Mouse (Mus musculus) cerebellum, adult 2 months (tissue): Measurements from ENCODE around the gene BC048403.

Source experiments
- CTCF ChIP-seq: fragments of 200-500 bp; IDR thresholded peaks from 2 replicates; pipeline ENCODE4 v1.5.1; 2011; ENCODE audit warnings: low read depth, mild to moderate bottlenecking, control low read depth, low read length, moderate library complexity, borderline replicate concordance; ENCODE audit not compliant: insufficient read depth
- POLR2A ChIP-seq: fragments of 200-500 bp; IDR thresholded peaks from 2 replicates; pipeline ENCODE4 v1.6.1; 2011; ENCODE audit warnings: low read length, control low read depth, borderline replicate concordance; ENCODE audit not compliant: insufficient read depth

DNA sequence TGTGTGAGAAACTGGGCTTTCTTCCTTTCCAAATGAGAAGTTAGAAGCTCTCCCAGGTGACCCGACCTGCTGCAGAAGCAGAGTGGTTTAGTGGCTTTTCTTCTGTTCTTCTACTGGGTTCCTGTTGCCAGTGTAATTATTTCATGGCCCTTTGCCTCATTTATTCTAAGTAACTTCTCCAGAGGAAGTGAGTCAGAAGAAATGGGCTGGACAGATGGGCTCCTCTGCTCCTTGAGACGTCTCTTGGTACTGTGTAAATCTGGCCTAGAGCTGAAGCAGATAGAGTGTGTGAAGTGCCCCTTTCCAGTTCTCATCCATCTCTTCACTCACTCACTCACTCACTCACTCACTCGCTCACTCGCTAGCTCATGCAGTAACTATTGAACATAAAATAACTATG, 16.9 kb downstream of the BC048403 start:
- TF ChIP-seq CTCF = no peak
- TF ChIP-seq POLR2A = no peak
